Mouse (Mus musculus) hindbrain, embryonic 10.5 days (tissue): ENCODE results near the gene Fgl2. TPM values are rescaled to one million over a fixed set of nuclear protein-coding genes. Genes with fewer than 3 reads are reported as not detected.

ENCODE experiments used
- DNase-seq: peaks from one replicate; pipeline ENCODE4 v3.0.0-alpha.2; 2017; ENCODE audit warnings: low spot score
- H3K27ac ChIP-seq: fragments of 300-500 bp; sonication (generic); 2 replicates; pipeline ENCODE4 v1.5.1; 2016; ENCODE audit warnings: mild to moderate bottlenecking, moderate library complexity
- H3K27me3 ChIP-seq: fragments of 300-500 bp; sonication (generic); 2 replicates; pipeline ENCODE4 v1.6.1; 2016; ENCODE audit warnings: mild to moderate bottlenecking; ENCODE audit not compliant: poor library complexity, insufficient read depth, severe bottlenecking
- H3K36me3 ChIP-seq: fragments of 300-500 bp; sonication (generic); 2 replicates; pipeline ENCODE4 v1.6.1; 2016; ENCODE audit warnings: mild to moderate bottlenecking, moderate library complexity
- H3K4me1 ChIP-seq: fragments of 300-500 bp; sonication (generic); replicated peaks from 2 replicates; pipeline ENCODE4 v1.6.1; 2016; ENCODE audit warnings: mild to moderate bottlenecking
- H3K4me3 ChIP-seq: fragments of 300-500 bp; sonication (generic); 2 replicates; pipeline ENCODE4 v1.5.1; 2016; ENCODE audit warnings: mild to moderate bottlenecking, moderate library complexity
- H3K9me3 ChIP-seq: fragments of 300-500 bp; sonication (generic); 2 replicates; pipeline ENCODE4 v1.6.1; 2016; ENCODE audit warnings: mild to moderate bottlenecking, moderate library complexity
- WGBS: fragments of 180-500 bp; shearing (Covaris S2); methylation state at CpG from one replicate; pipeline ENCODE4 v1.1.7; 2016; 5-methylcytosine and 5-hydroxymethylcytosine counted together
- polyA plus RNA-seq: library from polyadenylated mRNA; unstranded; fragments of >200 nt; fragmentation: Nextera tagmentation; extraction: Ambion mirVana; gene quantifications from 2 replicates; pipeline ENCODE4 v1.2.1, GENCODE M21; 2016

The Fgl2 gene
- polyA plus RNA-seq, 1 experiment from 2014 or later: 2.3 TPM

DNA sequence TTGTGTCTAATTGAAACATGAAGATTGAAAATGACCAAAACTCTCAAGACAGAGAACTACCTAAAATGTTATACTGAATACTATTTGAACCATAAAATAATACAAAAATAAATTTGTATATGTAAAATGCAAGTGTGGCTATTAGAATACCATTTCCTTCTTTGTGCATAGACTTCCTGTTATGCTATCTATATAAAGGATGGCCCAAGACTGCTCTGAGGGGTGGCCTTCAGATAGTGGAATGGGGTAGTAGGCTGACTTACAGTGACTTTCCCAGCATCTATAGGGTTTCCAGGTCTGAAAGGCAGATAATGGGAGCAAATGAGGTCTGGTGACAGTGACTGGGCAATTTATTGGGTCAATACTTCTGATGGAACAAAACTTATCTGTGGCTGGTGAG lies 14.9 kb downstream of the Fgl2 start:
- no peaks in the 10 kb centered on the region for H3K27me3 ChIP-seq
- H3K36me3 ChIP-seq: no peaks in the 10 kb centered on the region
- H3K9me3 ChIP-seq: no peaks in the 10 kb centered on the region
- no peak overlapping the region for H3K27ac ChIP-seq
- no peak for DNase-seq
- no peak overlapping the region for H3K4me3 ChIP-seq
- H3K4me1 ChIP-seq: peaks cover 8% of the 10 kb centered on the region

DNA sequence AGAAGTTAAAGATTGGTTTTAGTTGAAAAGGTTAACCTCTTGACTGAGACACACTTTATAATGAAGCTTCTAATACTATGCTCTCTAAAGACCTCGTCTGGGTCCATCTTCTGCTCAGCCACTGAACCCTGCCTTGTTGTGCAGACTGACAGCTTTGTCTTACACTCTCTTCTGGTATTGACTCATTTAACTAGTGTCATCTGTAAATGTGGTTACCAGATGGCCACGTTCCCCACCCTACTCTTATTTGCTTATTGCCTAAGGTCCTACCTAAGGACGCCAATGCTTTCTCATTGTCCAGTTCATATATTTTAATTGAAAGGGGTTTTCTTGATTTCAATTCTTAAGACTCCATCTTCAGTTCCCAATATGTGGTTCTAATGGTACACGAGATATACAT lies 16.4 kb downstream of the Fgl2 start:
- H3K9me3 ChIP-seq: no peaks in the 10 kb centered on the region
- no peak overlapping the region for H3K27ac ChIP-seq
- H3K27me3 ChIP-seq: no peaks in the 10 kb centered on the region
- DNase-seq: no peak
- peaks cover 3% of the 10 kb centered on the region for H3K4me1 ChIP-seq
- no peak overlapping the region for H3K4me3 ChIP-seq
- 70% methylated on average over 4 of the region's 4 CpGs for WGBS
- H3K36me3 ChIP-seq: no peaks in the 10 kb centered on the region

DNA sequence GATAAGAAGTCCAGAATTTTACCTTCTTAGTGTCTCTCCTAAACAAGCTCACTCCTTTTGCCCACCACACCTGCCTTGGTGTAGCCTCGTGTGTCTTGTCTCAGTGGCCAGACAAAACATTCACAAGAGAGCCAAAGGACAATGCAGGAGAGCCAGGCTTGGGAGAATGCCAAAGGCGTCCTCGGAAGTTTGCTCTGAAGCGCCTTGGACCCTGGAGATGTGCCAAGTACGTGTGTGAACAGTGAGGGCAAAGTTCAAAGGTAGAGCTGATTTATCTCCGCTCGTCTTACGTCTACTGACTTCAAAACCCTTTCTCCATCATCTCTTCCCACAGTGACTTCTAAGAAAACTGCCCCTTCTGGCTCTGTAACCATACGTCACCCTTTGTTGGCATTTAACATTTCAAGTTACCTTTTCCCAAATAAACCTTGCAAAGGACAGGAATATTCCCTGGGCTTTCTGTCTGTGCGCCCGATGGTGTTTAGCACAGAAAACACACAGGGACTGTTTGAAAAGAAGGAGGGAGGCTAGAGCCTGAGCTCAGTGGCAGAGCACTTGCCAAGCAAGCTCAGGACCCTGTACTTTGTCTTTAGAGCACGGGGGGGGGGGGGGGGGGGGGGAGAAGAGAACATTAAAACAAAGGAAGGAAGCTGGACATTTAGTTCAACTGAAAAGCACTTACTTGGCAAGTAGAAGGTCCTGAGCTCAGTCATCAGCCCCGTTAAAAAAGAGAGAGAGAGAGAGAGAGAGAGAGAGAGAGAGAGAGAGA lies 19.4 kb downstream of the Fgl2 start:
- 69% methylated on average over 13 of the region's 13 CpGs for WGBS
- 0 out of 2 replicates have a peak, but pooled peaks cover 3% of the 10 kb centered on the region for H3K4me1 ChIP-seq
- no peak for DNase-seq
- no peaks in the 10 kb centered on the region for H3K27me3 ChIP-seq
- H3K36me3 ChIP-seq: no peaks in the 10 kb centered on the region
- H3K4me3 ChIP-seq: no peak overlapping the region
- no peak overlapping the region for H3K27ac ChIP-seq
- no peaks in the 10 kb centered on the region for H3K9me3 ChIP-seq

DNA sequence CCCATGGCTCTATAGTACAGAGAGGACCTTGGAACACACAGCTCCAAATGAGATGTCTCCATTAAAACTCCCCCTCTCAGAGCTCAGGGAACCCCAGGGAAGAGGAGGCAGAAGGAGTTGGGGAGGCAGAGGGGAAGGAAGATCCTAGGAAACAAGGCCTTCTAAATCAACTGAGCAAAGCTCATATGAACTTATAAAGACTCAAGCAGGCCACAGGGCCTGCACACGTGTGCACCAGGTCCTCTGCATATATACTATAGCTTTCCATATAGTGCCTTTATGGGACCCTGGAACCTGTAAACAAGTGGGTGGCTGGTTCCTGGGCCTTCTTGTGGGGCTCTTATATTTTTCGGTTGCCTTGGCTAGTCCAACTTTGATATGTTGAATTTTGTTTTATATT lies 22.1 kb downstream of the Fgl2 start:
- no peak overlapping the region for H3K4me3 ChIP-seq
- no peak overlapping the region for H3K27ac ChIP-seq
- DNase-seq: no peak
- H3K27me3 ChIP-seq: no peaks in the 10 kb centered on the region
- H3K9me3 ChIP-seq: no peaks in the 10 kb centered on the region
- 84% methylated on average over 2 of the region's 2 CpGs for WGBS
- no peaks in the 10 kb centered on the region for H3K36me3 ChIP-seq
- H3K4me1 ChIP-seq: 0 out of 2 replicates have a peak, but pooled peaks cover 3% of the 10 kb centered on the region

DNA sequence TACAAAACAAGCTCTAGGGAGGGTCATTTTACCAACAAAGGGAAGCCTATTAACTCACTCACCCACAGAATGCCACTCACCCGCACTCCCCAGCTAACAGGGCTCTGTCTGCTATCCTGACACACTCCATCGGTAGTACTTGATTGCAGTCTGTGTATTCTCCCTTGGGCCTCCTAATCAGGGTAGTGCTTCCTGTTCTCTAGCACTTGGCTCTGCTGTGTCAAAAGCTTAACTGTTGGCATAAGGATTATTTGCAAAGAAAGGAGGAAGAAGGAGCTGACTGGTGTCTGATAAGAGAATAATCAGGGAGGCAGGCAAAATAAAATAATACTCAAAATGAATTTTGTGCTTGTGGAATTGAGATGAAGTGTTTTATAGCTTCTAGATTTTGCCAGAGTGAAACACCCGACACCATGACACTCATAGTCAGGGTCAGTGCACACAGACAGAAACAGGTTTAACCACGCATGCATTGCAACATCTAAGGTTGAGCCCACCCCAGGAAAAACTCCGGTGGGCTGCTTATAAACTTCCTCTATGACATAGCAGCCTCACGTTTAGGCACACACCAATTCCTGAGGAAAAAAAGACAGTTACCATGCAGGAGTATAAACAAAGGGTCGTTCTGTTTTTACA lies 22.9 kb downstream of the Fgl2 start:
- no peaks in the 10 kb centered on the region for H3K36me3 ChIP-seq
- no peaks in the 10 kb centered on the region for H3K9me3 ChIP-seq
- WGBS: 69% methylated on average over 7 of the region's 7 CpGs
- H3K27me3 ChIP-seq: no peaks in the 10 kb centered on the region
- no peak overlapping the region for H3K27ac ChIP-seq
- no peak overlapping the region for H3K4me3 ChIP-seq
- H3K4me1 ChIP-seq: 0 out of 2 replicates have a peak, but pooled peaks cover 3% of the 10 kb centered on the region
- DNase-seq: no peak

DNA sequence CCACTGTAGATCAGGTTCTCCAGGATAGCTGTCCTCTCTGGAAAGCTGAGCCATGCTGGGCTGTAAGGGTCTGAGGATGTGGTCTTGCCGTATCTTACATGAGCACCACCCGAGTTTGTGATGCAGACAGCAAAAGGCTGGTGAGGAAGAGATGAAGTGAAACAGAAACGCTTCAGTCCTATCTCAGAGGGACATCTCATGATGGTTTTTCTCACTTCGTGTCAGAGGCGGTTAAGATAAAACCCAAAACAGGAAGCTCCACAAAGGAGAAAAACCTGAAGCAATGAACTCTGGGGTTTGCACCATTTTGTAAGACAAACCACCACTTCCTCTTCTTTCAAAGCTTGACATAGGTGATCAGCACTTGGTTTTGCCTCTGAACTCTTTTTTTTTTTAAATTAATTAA lies 38.8 kb downstream of the Fgl2 start:
- no peaks in the 10 kb centered on the region for H3K9me3 ChIP-seq
- H3K27ac ChIP-seq: no peak overlapping the region
- no peaks in the 10 kb centered on the region for H3K27me3 ChIP-seq
- no peak for DNase-seq
- no peaks in the 10 kb centered on the region for H3K36me3 ChIP-seq
- no peaks in the 10 kb centered on the region for H3K4me1 ChIP-seq
- H3K4me3 ChIP-seq: no peak overlapping the region
- 91% methylated on average over 5 of the region's 5 CpGs for WGBS

DNA sequence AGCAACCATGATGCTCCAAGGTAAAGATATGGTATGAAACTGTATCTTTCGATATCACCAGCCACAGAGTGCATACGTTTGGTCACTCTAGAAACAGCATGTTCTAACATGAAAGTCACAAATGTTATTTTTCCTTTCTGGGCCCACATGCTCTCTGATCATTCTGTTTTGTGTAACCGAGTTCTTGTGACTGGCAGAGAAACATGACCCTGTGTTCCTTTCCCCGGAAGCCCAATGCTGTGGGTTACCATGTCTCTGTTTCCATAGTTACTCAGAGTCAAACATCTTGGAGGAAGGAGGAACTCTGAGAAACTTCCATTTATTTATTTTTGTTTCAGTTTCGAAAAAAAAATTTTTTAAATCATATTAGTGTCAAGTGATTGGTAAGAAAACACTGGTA lies 39.6 kb downstream of the Fgl2 start:
- Histone ChIP-seq H3K27me3 (no peaks in the 10 kb centered on the region), H3K36me3 (no peaks in the 10 kb centered on the region), H3K27ac (no peak overlapping the region), H3K4me1 (no peaks in the 10 kb centered on the region), H3K9me3 (no peaks in the 10 kb centered on the region), H3K4me3 (no peak overlapping the region)
- no peak for DNase-seq
- WGBS: 77% methylated on average over 5 of the region's 5 CpGs

DNA sequence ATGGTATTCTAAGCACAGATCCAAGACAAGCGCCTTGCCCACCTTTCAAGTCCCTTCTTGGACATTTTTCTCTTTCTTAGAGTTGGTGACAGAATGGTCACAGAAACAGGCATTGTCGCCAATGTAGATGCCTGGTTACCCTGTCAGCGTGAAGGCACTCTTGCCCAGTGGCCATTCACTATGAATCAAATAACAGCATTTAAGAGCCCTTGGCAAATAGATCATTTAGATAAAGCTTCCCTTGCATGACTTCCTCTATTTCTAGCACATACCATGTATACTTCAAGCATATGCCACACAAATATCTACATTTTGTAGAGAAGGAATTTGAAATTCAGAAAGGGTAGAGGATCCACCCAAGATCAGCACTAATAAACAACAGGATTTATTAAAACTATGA lies 40.9 kb downstream of the Fgl2 start:
- H3K27me3 ChIP-seq: no peaks in the 10 kb centered on the region

DNA sequence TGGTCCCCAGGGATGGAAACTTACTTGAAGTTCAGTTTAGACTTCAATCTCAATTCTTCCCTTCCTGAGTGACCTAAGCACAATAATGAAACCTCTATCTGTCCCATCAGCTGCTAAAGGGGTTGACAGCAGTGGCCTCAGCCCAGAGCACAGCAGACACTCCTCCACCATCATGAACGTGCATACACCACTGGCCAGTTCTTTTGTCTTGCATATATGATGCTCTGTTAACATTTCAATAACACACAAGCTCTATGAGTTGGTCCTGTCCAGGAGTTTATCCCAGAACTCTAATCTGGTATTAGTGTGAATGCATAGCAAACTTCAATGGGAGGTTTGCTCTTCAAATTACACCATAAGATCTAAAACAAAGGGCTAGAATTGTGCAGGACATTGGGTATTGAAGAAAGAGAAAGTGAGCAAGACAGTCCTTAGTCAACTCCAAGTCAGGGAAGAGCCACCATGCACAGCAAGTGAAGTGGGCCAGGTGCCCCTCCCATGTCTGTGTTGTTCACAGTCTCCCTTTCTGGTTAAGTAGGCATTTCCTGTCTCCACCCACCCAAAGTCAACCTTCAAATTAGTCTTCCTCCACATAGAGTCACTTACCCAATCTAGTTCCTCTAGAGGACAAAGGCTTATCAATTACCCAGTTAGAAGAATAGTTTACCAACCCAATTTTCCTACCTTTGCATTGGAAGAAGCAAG lies 41.8 kb downstream of the Fgl2 start:
- Histone ChIP-seq H3K27me3 (no peaks in the 10 kb centered on the region), H3K4me3 (no peak overlapping the region), H3K36me3 (no peaks in the 10 kb centered on the region), H3K4me1 (no peaks in the 10 kb centered on the region), H3K27ac (no peak overlapping the region), H3K9me3 (no peaks in the 10 kb centered on the region)
- DNase-seq: no peak
- 68% methylated on average over 1 of the region's 1 CpGs for WGBS

More for the DNA sequence above, 40.9 kb downstream of the Fgl2 start:
- no peaks in the 10 kb centered on the region for H3K4me1 ChIP-seq
- H3K27ac ChIP-seq: no peak overlapping the region
- 88% methylated on average over 3 of the region's 3 CpGs for WGBS
- no peak for DNase-seq
- no peak overlapping the region for H3K4me3 ChIP-seq
- H3K9me3 ChIP-seq: no peaks in the 10 kb centered on the region
- no peaks in the 10 kb centered on the region for H3K36me3 ChIP-seq

DNA sequence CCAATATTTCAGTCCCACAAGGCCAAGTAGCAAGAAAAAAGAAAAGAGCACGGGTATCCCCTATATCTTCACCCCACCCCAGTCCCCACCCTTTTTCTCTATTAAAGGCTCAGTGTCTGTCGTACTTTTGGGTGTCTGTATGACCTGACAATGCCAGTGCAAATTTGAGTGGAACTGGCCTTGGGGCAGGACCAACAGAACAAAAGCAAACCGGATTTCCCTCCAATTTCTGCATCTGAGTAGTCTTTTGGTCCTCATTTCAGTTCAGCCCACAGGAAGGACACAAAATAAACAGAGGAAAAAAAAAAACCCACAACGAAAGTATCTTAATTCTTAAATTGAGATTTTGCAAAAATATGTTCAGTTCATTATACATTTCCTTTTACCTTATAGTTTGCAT lies 46.2 kb downstream of the Fgl2 start:
- DNase-seq: no peak
- no peaks in the 10 kb centered on the region for H3K27me3 ChIP-seq
- H3K9me3 ChIP-seq: no peaks in the 10 kb centered on the region
- WGBS: 74% methylated on average over 4 of the region's 4 CpGs
- no peak overlapping the region for H3K4me3 ChIP-seq
- no peaks in the 10 kb centered on the region for H3K36me3 ChIP-seq
- H3K4me1 ChIP-seq: no peaks in the 10 kb centered on the region
- no peak overlapping the region for H3K27ac ChIP-seq

DNA sequence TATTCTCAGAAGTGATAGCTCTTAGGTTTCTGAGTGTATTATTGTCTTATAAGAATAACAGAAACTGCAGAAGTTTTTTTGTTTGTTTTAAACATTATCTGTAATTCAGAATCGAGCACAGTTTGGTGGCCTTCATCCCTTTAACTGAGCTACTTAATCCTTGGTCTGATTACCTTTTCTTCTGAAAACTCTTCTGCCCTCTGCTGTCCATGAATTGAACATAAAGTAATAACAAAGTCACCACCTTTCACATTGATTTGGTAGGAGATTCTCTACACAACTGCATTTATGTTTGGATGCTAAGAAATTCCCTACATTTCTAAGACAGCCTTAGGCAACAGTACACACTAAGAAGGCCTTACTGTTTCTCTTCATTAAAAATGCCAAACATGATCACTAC lies 48.2 kb downstream of the Fgl2 start:
- Histone ChIP-seq H3K4me1 (peaks cover 10% of the 10 kb centered on the region), H3K36me3 (no peaks in the 10 kb centered on the region), H3K27me3 (no peaks in the 10 kb centered on the region), H3K9me3 (no peaks in the 10 kb centered on the region), H3K27ac (no peak overlapping the region), H3K4me3 (no peak overlapping the region)
- no peak for DNase-seq
- 50% methylated on average over 1 of the region's 1 CpGs for WGBS

DNA sequence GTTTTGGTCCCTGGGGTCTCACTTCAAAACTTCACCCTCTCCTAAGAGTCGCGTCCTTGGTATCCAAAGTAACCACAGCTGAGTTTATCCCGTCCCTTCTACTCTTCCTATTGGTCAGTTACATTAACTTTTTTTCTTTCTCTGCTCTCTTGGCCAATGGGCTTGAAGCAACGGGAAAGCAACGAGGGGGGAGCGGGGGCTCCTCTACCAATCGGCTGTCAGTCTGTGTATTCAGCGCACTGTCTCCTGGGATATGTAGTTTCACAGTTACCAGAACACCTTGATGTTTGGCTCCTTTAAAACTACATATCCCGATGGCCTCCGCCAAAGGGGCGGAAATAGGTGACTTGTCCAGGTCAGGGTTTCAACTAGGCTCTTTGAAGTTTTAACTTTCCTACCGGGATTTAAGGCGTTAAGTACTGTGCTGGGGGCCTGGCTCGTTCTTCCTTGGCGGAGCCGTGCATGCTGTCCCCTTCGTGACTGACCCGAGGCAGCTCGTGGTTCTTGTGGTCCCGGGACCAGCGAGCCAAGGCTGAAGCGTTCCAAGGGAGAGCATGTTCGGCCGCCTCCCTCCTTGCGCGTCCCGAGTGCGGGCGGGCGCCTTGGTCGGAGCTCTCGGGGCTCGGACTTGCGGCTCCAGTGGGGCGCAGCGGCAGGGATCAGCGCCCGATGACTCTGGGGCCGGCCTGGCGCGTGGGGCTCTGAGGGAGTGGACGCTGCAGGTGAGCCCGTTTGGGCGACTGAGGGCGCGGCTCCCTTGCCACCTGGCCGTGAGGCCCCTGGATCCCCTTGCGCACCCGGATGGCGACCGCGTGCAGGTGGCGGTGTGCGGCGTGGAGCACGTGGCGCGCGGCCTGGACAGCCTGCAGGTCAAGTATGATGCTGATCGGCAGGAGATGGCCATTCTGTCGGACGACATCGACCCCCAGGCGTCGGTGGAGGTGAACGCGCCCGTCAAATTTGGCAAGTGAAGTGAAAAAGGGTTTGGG lies 52.5 kb downstream of the Fgl2 start, which contains the start of the genes Ccdc146 and Fam185a:
TSS of gene Ccdc146 (minus strand) at position 64 of the 989 bp plus-strand sequence.
TSS of gene Fam185a (plus strand) at position 345 of the 989 bp plus-strand sequence.
- under 1% methylated on average over 68 of the region's 68 CpGs for WGBS

More for the DNA sequence above, 52.5 kb downstream of the Fgl2 start, which contains the start of the genes Ccdc146 and Fam185a:
- Histone ChIP-seq H3K36me3 (no peaks in the 10 kb centered on the region), H3K4me3 (peak within 1 kb of the TSS; percentile 91), H3K9me3 (no peaks in the 10 kb centered on the region), H3K4me1 (peaks cover 19% of the 10 kb centered on the region), H3K27ac (peak within 1 kb of the TSS; percentile 84), H3K27me3 (no peaks in the 10 kb centered on the region)
- DNase-seq: peak; percentile 92
